Comparison of ENCODE assay signal across 9 mouse cellular contexts in the genomic region with DNA sequence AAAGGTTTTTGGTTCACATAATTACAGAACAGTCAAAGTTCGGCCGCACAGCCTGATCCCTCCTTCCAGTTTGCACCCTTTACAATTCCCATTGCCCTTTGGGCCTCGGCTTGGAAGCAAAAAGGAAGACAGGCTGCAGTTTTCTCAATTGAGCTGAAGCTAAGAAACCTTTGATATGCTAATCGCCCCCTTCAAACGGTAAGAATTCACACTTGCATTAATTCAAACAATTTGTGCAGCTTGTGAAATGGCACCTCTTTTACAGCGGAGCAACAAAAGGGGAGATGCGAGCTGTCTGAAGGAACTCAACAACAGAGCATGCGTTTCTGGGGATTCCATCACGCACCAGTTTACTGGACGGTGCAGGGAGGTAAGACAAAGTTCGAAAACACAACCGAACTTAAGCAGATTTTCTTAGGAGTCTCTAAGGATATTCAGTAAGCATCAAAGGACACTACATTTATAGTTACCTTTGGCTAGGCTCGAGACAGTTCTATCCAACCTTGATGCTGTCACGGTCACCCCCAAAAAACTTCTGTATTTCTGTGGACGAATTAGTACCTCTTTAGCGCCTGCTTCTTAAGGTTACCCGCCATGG. TPM values are rescaled to one million over a fixed set of nuclear protein-coding genes. Genes with fewer than 3 reads are reported as not detected.
DNase-seq lines count a peak whose midpoint lies in the region; ATAC-seq lines count a peak whose summit lies in the region.
"Had no signal": no experiment of that assay in that cellular context is flagged by ENCODE, and none has a peak within 500 bp of the region (broad histone marks: within the 10 kb centered on the region; RNA-seq: fewer than 3 reads in every experiment).

No protein-coding gene starts in this region.

- H3K27ac ChIP-seq in heart, embryonic 14.5 days (replicated peaks in 1 of 2; ENCODE audit: control insufficient read depth in 1 of 2, insufficient read depth in 1 of 2, low read depth in 2 of 2, low read length in 2 of 2): no peak overlapping the region
- peak overlapping the region; percentile 98 for H3K27ac ChIP-seq in embryonic facial prominence, embryonic 10.5 days (replicated peaks)
- peak overlapping the region; percentile 100 for H3K27ac ChIP-seq in intestine, embryonic 16.5 days (ENCODE audit: low read length)
- peak overlapping the region; percentile 98 for H3K27ac ChIP-seq in midbrain, embryonic 16.5 days (ENCODE audit: low read length)

- intact Hi-C loops in heart, postnatal 14 days (cut with DNase I): loop anchor here (5.0 kb wide), 7 partner anchors 89 to 1994 kb away; no protein-coding TSS in a partner anchor

- peak overlapping the region; percentile 78 for H3K4me2 ChIP-seq in heart, embryonic 14.5 days (ENCODE audit: low read length)
- H3K4me2 ChIP-seq in intestine, embryonic 16.5 days (ENCODE audit: low read depth, low read length): peak overlapping the region; percentile 87
- H3K4me2 ChIP-seq in midbrain, embryonic 16.5 days (ENCODE audit: low read length): peak overlapping the region; percentile 58

- peaks cover 9 to 53% of the 10 kb centered on the region in 2 experiments for H3K4me1 ChIP-seq in heart, embryonic 14.5 days (ENCODE audit: control insufficient read depth in 2 of 2, insufficient read depth in 2 of 2, low read length in 2 of 2)
- H3K4me1 ChIP-seq in embryonic facial prominence, embryonic 10.5 days: peaks cover 61% of the 10 kb centered on the region
- peaks cover 26% of the 10 kb centered on the region for H3K4me1 ChIP-seq in intestine, embryonic 16.5 days (ENCODE audit: control insufficient read depth, insufficient read depth, low read length)
- peaks cover 20% of the 10 kb centered on the region for H3K4me1 ChIP-seq in midbrain, embryonic 16.5 days (ENCODE audit: control insufficient read depth, insufficient read depth, low read length)

- no peaks in the 10 kb centered on the region for H3K36me3 ChIP-seq in heart, embryonic 14.5 days (ENCODE audit: control insufficient read depth, insufficient read depth, low read length)
- no peaks in the 10 kb centered on the region for H3K36me3 ChIP-seq in embryonic facial prominence, embryonic 10.5 days (replicated peaks)
- no peaks in the 10 kb centered on the region for H3K36me3 ChIP-seq in intestine, embryonic 16.5 days (ENCODE audit: control insufficient read depth, insufficient read depth, low read length)
- no peaks in the 10 kb centered on the region for H3K36me3 ChIP-seq in midbrain, embryonic 16.5 days (ENCODE audit: control insufficient read depth, insufficient read depth, low read length)
- H3K36me3 ChIP-seq: G1E had no signal

- peak overlapping the region; percentile 80 for H3K9ac ChIP-seq in heart, embryonic 14.5 days (ENCODE audit: low read length)
- H3K9ac ChIP-seq in intestine, embryonic 16.5 days (ENCODE audit: low read depth, low read length): peak overlapping the region; percentile 96
- peak overlapping the region; percentile 88 for H3K9ac ChIP-seq in midbrain, embryonic 16.5 days (ENCODE audit: low read depth, low read length)

- H3K27me3 ChIP-seq in heart, embryonic 14.5 days (ENCODE audit: control insufficient read depth, insufficient read depth, low read length): no peaks in the 10 kb centered on the region
- no peaks in the 10 kb centered on the region for H3K27me3 ChIP-seq in embryonic facial prominence, embryonic 10.5 days (replicated peaks; ENCODE audit: low read depth, poor library complexity, severe bottlenecking)
- no peaks in the 10 kb centered on the region for H3K27me3 ChIP-seq in intestine, embryonic 16.5 days (replicated peaks; ENCODE audit: control insufficient read depth, insufficient read depth, low read length)
- no peaks in the 10 kb centered on the region for H3K27me3 ChIP-seq in midbrain, embryonic 16.5 days (ENCODE audit: control insufficient read depth, insufficient read depth, low read depth, low read length)

- WGBS in heart, embryonic 14.5 days: 16% methylated on average over 17 of the region's 17 CpGs
- 1% methylated on average over 17 of the region's 17 CpGs for WGBS in embryonic facial prominence, embryonic 10.5 days
- 8% methylated on average over 17 of the region's 17 CpGs for WGBS in intestine, embryonic 16.5 days
- WGBS in midbrain, embryonic 16.5 days: under 1% methylated on average over 17 of the region's 17 CpGs

- H3K4me3 ChIP-seq in heart, embryonic 14.5 days (ENCODE audit: control insufficient read depth in 1 of 2, insufficient read depth in 1 of 2, low read depth in 1 of 2, low read length in 2 of 2): peak overlapping the region; percentile 68 to 69
- H3K4me3 ChIP-seq in embryonic facial prominence, embryonic 10.5 days: peak overlapping the region; percentile 98
- peak overlapping the region; percentile 93 for H3K4me3 ChIP-seq in intestine, embryonic 16.5 days (ENCODE audit: low read length)
- peak overlapping the region; percentile 90 for H3K4me3 ChIP-seq in midbrain, embryonic 16.5 days (ENCODE audit: low read depth, low read length)

- no peaks in the 10 kb centered on the region for H3K9me3 ChIP-seq in heart, embryonic 14.5 days (ENCODE audit: control insufficient read depth, low read length)
- no peaks in the 10 kb centered on the region for H3K9me3 ChIP-seq in embryonic facial prominence, embryonic 10.5 days
- no peaks in the 10 kb centered on the region for H3K9me3 ChIP-seq in intestine, embryonic 16.5 days (ENCODE audit: control insufficient read depth, low read length)
- H3K9me3 ChIP-seq in midbrain, embryonic 16.5 days (replicated peaks; ENCODE audit: control insufficient read depth, low read length, poor library complexity, severe bottlenecking): no peaks in the 10 kb centered on the region

- no peak for ATAC-seq in heart, embryonic 14.5 days (ENCODE audit: insufficient number of reproducible peaks, insufficient read depth, low FRiP score, low read depth)
- no peak for ATAC-seq in intestine, embryonic 16.5 days
- ATAC-seq in midbrain, embryonic 16.5 days: no peak
- no peak for ATAC-seq in cerebellum, adult (ENCODE audit: insufficient number of reproducible peaks, low FRiP score, low TSS enrichment)

- no peak for DNase-seq in heart, postnatal 14 days
- peak; percentile 39 for DNase-seq in embryonic facial prominence, embryonic 10.5 days (ENCODE audit: low spot score)
- DNase-seq in B cell, adult 2 months: no peak
- no peak for DNase-seq in layer of hippocampus, adult 9-10 months (ENCODE audit: low spot score)

RNA-seq across cellular contexts. Expression of a gene that starts 4.0 kb away (rescaled TPM):
- polyA plus RNA-seq in heart, embryonic 14.5 days (2014; fragmentation: Nextera tagmentation; extraction: Ambion mirVana): 47.1 and 49.2 TPM in 2 replicates
- 10 to 100 TPM; 73.0 to 77.0 TPM for total RNA-seq in heart, postnatal 14 days (2021)
- polyA plus RNA-seq in embryonic facial prominence, embryonic 10.5 days (2016; fragmentation: Nextera tagmentation; extraction: Ambion mirVana): 74.0 and 77.6 TPM in 2 replicates
- polyA plus RNA-seq in intestine, embryonic 16.5 days (2015; fragmentation: Nextera tagmentation; extraction: Ambion mirVana): 24.4 and 26.8 TPM in 2 replicates
- 117 and 119 TPM in 2 replicates for polyA plus RNA-seq in midbrain, embryonic 16.5 days (2015; fragmentation: Nextera tagmentation; extraction: Ambion mirVana)
- polyA plus RNA-seq: G1E had no signal

Comparison
In these comparisons a context has a peak if more than half of its experiments do, and no peak if none do; other contexts are left out.
1. H3K27ac ChIP-seq: peak in embryonic facial prominence, embryonic 10.5 days (single experiment), intestine, embryonic 16.5 days (single experiment) and midbrain, embryonic 16.5 days (single experiment); none in heart, embryonic 14.5 days (0 of 2).
2. Peak in every context shown above with its lines, with median percentiles within 50 percentile points of each other: H3K4me2 ChIP-seq, H3K4me3 ChIP-seq and H3K9ac ChIP-seq.